Mouse (Mus musculus): ENCODE measurements at regions not wholly inside any gene's neighbourhood (a gene's known extent, or its start where the extent isn't known, plus 50 kb on each side); places are given as distances from the start of the nearest gene placed in this dataset.

- DNase-seq = no peak
Measured at GRCm38 (mm10) chr13:99097606-99098545, 86.7 kb upstream of the Zfp366 start.

DNA sequence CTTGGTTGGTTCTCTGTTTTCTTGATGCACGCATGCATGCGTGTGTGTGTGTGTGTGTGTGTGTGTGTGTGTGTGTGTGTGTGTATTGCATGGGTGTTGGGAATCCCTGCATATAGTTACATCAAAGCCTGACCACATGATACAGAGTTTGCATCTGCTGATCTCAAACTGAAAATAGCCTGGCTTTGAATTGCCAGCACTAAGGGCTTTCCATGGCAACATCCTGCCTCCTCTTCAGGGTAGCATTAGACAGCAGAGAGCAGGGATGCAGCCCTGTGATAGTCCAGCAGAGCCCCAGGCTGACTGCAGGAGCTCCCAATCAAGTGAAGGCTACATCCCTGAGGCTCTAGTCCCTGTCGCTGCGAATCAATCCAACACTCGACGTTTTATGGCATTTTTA is 87.8 kb upstream of the Zfp366 start:
- DNase-seq = no peak

GRCm38 (mm10) chr13:99095006-99095405 is 89.6 kb upstream of the Zfp366 start:
- no peak for DNase-seq

DNA sequence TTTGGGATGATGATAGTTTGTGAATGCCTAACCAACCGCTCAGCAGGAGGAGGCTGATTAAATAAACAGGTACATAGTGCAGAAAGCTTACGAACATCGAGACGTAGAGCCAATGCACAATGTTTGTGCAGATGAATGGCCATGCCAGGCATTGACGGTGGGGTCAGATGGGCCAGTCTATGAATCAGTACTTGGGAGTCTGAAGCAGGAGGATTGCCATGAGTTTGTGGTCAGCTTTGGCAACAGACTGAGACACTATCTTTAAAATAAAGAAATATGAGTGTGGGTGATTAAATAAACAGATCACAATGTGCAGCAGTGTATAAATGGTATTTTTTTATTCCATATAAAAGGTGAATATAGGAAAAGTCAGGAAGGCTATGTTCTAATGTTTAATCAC is 90.4 kb upstream of the Zfp366 start:
- peak; percentile 35 for DNase-seq

GRCm38 (mm10) chr13:99093269-99093668 is 91.4 kb upstream of the Zfp366 start:
- peak; percentile 87 for DNase-seq

- peak; percentile 94 for DNase-seq
Measured at GRCm38 (mm10) chr13:99092279-99092930, 92.2 kb upstream of the Zfp366 start.

DNA sequence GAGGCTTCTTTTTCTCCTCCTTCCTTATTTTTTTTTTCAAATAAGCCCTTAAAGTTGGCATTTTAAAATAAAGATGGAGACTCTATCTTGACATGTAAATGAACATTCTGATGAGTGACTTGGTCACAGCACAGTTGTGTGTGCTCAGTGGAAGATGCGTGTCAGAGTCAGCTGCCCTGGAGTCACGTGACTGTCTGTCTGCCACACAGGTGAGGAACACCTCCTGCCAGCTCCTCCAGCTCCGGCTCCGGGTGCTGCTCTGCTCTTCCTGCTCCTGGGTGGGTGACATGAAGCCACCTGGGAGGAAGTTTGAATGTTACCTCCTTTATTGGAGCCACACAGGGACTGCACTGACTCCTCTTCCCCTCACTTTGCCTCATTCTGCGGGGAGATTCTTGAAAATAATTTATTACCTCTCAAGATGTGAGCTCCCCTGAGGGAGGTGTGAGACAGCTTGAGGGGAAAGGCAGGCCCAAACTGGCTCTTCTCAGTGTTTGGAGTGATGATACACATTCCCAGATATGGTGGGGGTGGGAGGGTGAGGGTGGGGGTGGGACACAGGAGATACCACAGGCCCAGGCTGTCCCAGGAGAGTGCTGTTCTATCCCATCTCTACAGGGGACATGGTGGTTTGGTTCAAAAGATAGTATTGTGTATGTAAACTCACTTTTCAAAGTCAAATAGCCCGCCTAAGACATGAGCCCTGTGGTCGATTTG is 92.9 kb upstream of the Zfp366 start:
- DNase-seq = peak; percentile 65

GRCm38 (mm10) chr13:99090361-99090760 is 94.3 kb upstream of the Zfp366 start:
- DNase-seq = no peak

DNA sequence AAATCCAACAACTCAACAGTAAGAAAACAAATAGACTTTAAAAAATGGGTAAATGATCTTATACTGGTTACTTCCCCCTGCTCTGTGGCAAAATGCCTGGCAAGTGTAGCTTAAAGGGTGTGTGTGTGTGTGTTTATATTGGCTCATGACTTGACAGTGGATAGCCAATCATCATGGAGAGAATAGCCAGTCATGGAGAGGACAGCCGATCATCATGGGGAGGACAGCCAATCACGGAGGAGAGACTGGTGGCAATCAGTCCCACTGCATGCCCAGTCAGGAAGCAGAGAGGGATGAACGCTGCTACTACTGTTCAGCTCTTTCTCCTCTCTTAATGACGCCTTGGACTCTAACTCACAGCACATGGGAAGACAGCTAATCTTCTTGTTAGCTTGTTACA is 96.3 kb upstream of the Zfp366 start:
- no peak for DNase-seq

- DNase-seq = no peak
Measured at GRCm38 (mm10) chr13:99079331-99079761, 95.0 kb upstream of the 1700024P04Rik start.

- DNase-seq = no peak
Measured at GRCm38 (mm10) chr13:99078643-99079042, 94.3 kb upstream of the 1700024P04Rik start.

GRCm38 (mm10) chr13:99077039-99077749 is 92.8 kb upstream of the 1700024P04Rik start:
- no peak for DNase-seq

- no peak for DNase-seq
Measured at GRCm38 (mm10) chr13:99075467-99075866, 91.1 kb upstream of the 1700024P04Rik start.

- no peak for DNase-seq
Measured at GRCm38 (mm10) chr13:99071821-99072414, 87.6 kb upstream of the 1700024P04Rik start.

DNA sequence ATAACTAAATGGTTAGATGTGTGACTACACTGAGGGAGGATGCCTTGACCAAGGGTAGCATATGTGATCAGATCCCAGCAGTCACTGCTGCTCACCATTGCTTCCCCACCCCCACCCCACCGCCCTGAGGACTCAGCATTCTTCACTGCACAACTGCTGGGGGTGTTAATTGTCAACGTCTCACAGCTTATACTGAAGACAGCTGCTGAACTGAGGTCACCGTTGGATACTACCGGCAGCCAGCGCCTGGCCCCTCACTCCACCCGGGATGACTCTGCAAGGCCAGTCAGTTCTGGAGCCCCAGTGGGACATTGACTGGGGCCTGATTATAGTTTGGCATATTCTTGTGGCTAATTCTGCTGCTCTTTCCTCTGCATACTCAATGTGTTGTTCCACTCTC is 87.0 kb upstream of the 1700024P04Rik start:
- no peak for DNase-seq

- no peak for DNase-seq
Measured at GRCm38 (mm10) chr13:99069767-99070166, 85.4 kb upstream of the 1700024P04Rik start.

- peak; percentile 27 for DNase-seq
Measured at GRCm38 (mm10) chr13:99067504-99067903, 83.1 kb upstream of the 1700024P04Rik start.

- DNase-seq = no peak
Measured at GRCm38 (mm10) chr13:99063431-99063830, 79.1 kb upstream of the 1700024P04Rik start.

DNA sequence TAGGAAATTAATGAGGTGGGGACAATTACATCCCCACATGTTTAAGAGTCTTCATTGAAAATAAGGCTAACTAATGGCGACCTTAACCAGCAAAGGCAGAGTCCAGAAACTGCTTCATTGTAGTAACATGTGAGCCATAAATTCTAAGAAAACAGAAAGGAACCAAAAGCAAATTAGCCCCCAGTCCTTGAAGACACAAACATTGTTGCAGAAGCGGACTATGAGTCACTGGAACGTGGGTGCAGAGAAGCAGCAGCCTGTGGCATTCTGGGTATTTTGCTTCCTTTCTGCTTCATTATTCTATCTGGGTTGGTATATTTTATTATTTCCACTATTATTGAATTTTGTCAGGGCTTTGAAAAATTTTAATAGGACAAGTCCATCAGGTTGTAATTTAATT is 78.6 kb upstream of the 1700024P04Rik start:
- DNase-seq = no peak

- no peak for DNase-seq
Measured at GRCm38 (mm10) chr13:99058131-99058970, 74.0 kb upstream of the 1700024P04Rik start.

- DNase-seq = no peak
Measured at GRCm38 (mm10) chr13:99057696-99058095, 73.3 kb upstream of the 1700024P04Rik start.

GRCm38 (mm10) chr13:99057293-99057588 is 72.9 kb upstream of the 1700024P04Rik start:
- DNase-seq = no peak

Data from kidney, adult 9 months (tissue).